Mouse (Mus musculus): ENCODE data around the gene C2cd4b.

Gene C2cd4b

DNA sequence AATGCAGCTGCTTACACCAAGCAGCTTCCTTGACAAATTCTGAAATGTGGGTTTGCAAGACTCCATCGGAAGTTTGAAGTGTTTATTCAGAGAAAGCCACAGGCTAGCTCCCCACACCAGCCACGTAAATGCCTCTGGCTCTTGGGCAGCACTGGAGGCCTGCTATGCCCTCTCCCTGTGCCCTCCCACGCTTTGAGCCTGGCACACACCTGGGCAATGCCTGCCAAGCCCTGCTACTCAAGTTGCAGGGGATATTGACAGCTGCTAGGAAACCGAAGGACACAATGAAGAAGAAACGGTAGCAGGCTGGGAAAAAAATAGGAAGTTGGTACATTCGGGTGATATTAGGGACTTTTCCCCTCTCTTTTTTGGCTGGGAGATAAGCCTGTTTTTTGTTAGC, 15.0 kb downstream of the C2cd4b start:
- DNase-seq, result no peak

- DNase-seq, result no peak
These were observed 19.3 kb downstream of the C2cd4b start for GRCm38 (mm10) chr9:67778553-67778952.

DNA sequence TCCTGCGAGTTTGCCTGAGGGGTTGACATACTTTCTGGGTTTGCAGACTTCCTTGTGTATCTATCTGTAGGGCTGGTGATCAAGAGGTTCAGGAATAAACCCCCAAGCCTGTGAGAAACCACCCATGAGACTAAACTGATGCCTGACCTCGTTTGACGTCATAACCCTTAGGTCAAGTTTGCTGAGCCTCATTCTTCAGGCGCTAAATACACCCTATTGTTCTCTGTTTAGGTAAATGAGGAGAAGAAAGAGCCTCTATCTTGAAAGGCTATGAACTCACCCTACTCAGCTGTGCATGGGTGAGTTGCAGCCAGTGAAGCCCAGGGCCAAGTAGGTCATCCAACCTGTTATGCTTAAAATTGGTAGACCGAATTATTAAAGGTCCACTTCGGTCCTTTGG, 23.5 kb downstream of the C2cd4b start:
- DNase-seq, result no peak

- no peak for DNase-seq
These were observed 24.2 kb downstream of the C2cd4b start for GRCm38 (mm10) chr9:67783464-67783863.

DNA sequence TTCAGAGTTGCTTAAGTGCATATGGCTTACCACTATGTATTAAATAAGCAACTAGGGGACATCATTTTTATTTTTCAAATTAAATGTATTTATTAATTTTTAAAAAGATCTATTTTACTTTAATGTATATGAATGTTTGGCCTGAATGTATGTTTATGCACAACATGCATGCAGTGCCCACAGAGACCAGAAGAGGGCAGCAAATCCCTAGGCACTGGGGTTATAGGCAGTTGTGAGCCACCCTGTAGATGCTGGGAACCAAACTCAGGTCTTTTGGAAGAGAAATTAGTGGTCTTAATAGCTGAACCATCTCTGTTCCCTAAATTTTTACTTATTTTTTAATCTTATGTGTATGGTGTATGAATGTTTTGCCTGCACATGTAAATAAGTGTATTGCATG, 24.7 kb downstream of the C2cd4b start:
- DNase-seq, result peak in 1 of 2 experiments; percentile 6

DNA sequence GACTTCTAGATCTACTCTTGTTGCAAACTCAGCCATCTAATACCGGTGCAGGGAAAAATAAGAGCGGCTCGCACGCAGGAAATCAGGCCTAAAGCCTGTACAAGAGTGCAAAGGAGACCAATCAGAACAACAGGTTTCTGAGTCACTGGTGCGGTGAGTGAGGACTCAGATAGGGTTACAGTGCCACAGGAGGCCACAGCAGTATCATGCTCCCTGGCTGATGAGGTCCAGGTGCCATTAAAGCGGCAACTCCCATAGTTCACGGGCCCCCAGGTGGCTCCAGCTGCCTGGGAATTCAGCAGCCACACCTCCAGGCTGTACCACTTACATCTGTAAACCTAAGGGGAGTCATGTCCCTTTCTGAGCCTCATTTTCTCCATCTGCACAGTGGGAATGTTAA, 27.1 kb downstream of the C2cd4b start:
- no peak for DNase-seq

- DNase-seq, result no peak
These were observed 28.4 kb downstream of the C2cd4b start for GRCm38 (mm10) chr9:67787671-67788070.

DNA sequence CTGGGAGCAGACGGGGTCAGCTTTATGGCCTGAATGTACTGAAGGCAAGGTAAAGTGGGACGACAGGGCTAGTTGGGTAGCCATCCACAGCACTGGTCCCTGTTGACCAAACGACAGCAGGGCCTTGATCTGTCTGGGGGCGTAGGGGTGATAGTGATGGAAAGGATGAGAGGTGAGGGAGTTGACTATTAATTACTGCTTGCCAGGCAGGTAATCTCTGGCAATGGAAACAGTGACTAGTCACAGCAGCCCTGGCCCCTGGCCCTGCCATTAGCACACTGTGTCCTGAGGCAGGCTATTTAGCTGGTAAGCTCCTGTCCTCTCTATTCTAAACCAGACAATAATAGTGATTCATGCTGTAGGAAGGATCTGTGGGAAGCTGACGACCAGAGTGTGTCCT, 33.2 kb downstream of the C2cd4b start:
- DNase-seq, result no peak

- no peak for DNase-seq
These were observed 34.3 kb downstream of the C2cd4b start for GRCm38 (mm10) chr9:67793501-67793900.

- DNase-seq, result no peak
These were observed 35.0 kb downstream of the C2cd4b start for GRCm38 (mm10) chr9:67794216-67794615.

- no peak for DNase-seq
These were observed 35.4 kb downstream of the C2cd4b start for GRCm38 (mm10) chr9:67794668-67795067.

GRCm38 (mm10) chr9:67795205-67795675, 36.0 kb downstream of the C2cd4b start:
- DNase-seq, result no peak

- DNase-seq, result peak; percentile 6 to 9
These were observed 40.0 kb downstream of the C2cd4b start for GRCm38 (mm10) chr9:67799078-67799819.

DNA sequence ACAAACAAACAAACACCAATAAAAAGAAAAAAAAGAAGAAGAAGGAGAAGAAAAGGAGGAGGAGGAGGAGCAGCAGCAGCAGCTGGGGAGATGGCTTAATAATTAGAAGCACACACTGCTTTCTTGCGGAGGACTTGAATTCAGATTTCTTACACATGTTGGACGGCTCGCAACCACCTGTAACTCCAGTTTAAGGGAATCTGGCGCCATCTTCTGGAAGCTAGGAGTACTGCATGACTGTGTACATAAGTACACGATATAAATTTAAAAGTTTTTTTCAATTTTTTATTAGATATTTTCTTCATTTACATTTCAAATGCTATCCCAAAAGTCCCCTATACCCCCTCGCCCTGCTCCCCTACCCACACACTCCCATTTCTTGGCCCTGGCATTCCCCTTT, 43.0 kb downstream of the C2cd4b start:
- peak; percentile 58 to 65 for DNase-seq

GRCm38 (mm10) chr9:67807000-67807399, 47.8 kb downstream of the C2cd4b start:
- no peak for DNase-seq

DNA sequence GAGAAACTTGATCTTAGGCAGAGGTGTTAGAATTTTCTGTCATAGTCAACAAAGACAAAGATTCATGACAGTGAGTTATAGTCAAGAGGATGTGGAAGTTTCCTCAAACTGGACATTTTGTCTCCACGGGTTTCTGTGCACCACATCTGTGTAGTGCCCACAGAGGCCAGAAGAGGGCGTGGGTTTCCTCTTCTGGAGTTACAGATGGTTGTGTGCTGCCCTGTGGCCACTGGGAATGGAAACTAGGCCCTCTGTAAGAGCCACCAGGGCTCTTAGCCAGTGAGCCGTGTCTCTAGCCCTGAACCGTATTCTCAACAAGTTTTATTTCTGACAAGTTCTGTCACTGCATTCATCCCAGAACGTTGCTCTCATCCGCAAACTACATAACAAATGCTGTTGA, 51.3 kb downstream of the C2cd4b start:
- no peak for DNase-seq

All from B cell, adult 2 months (primary cell).